Mouse (Mus musculus) heart, embryonic 12.5 days (tissue): Measurements from ENCODE around the gene Arpc1b. TPM values are rescaled to one million over a fixed set of nuclear protein-coding genes. Genes with fewer than 3 reads are reported as not detected.

Experiments
- ATAC-seq: fragments of 200-750 bp; cut with Nextera tagmentation; 2 replicates; pipeline ENCODE4 v1.8.0; 2017; ENCODE audit warnings: moderate TSS enrichment, moderate library complexity; ENCODE audit not compliant: insufficient number of reproducible peaks, low FRiP score
- H3K27ac ChIP-seq: fragments of 300-500 bp; sonication (generic); 2 replicates; pipeline ENCODE4 v1.5.1; 2016; ENCODE audit warnings: mild to moderate bottlenecking, moderate library complexity; ENCODE audit not compliant: poor library complexity, severe bottlenecking
- H3K27me3 ChIP-seq: fragments of 300-500 bp; sonication (generic); replicated peaks from 2 replicates; pipeline ENCODE4 v1.6.1; 2016; ENCODE audit warnings: mild to moderate bottlenecking, moderate library complexity
- H3K36me3 ChIP-seq: fragments of 300-500 bp; sonication (generic); 2 replicates; pipeline ENCODE4 v1.6.1; 2016; ENCODE audit warnings: mild to moderate bottlenecking, moderate library complexity
- H3K4me1 ChIP-seq: fragments of 300-500 bp; sonication (generic); replicated peaks from 2 replicates; pipeline ENCODE4 v1.6.1; 2016; ENCODE audit warnings: mild to moderate bottlenecking
- H3K4me2 ChIP-seq: fragments of 300-500 bp; sonication (generic); 2 replicates; pipeline ENCODE4 v1.6.1; 2016; ENCODE audit warnings: mild to moderate bottlenecking, moderate library complexity
- H3K4me3 ChIP-seq: fragments of 300-500 bp; sonication (generic); 2 replicates; pipeline ENCODE4 v1.5.1; 2016; ENCODE audit warnings: mild to moderate bottlenecking
- H3K9ac ChIP-seq: fragments of 300-500 bp; sonication (generic); 2 replicates; pipeline ENCODE4 v1.6.1; 2016; ENCODE audit warnings: mild to moderate bottlenecking, moderate library complexity
- H3K9me3 ChIP-seq: fragments of 300-500 bp; sonication (generic); replicated peaks from 2 replicates; pipeline ENCODE4 v1.6.1; 2016; ENCODE audit warnings: mild to moderate bottlenecking, moderate library complexity
- WGBS: fragments of 180-500 bp; shearing (Covaris S2); methylation state at CpG from one replicate; pipeline ENCODE4 v1.1.7; 2016; 5-methylcytosine and 5-hydroxymethylcytosine counted together
- polyA plus RNA-seq: library from polyadenylated mRNA; unstranded; fragments of >200 nt; fragmentation: Nextera tagmentation; extraction: Ambion mirVana; gene quantifications from 2 replicates; pipeline ENCODE4 v1.2.1, GENCODE M21; 2016

Gene Arpc1b
- polyA plus RNA-seq, 1 experiment from 2014 or later: 187 TPM

DNA sequence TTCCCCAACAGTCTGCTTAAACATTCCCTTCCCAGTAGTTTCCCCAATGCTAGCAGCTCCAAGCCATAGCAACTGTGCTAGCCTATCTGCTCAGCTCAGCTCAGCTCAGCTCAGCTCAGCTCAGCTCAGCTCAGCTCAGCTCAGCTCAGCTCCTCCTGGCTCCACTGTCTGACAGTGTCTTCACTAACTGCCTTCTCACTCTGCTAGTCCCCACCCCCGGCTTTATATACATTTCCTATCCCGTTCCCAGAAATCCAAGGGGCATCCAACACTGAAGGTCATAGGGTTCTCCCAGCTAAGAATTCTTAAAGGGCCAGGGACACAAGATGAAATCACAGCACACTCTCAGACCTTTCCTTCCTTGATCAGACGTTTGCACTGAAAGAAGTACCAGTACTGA is 50.7 kb downstream of the Arpc1b start:
- ATAC-seq: no peak
- H3K36me3 ChIP-seq: peaks cover 48% of the 10 kb centered on the region
- H3K4me3 ChIP-seq: peak overlapping the region; percentile 9; the same call in 1 of the 2 replicates
- no peaks in the 10 kb centered on the region for H3K27me3 ChIP-seq
- peak overlapping the region; percentile 8; the same call in 1 of the 2 replicates for H3K9ac ChIP-seq
- WGBS: 50% methylated on average over 3 of the region's 3 CpGs
- H3K4me1 ChIP-seq: peaks cover 39% of the 10 kb centered on the region
- H3K4me2 ChIP-seq: peak overlapping the region; percentile 71
- H3K27ac ChIP-seq: no peak overlapping the region
- no peaks in the 10 kb centered on the region for H3K9me3 ChIP-seq

GRCm38 (mm10) chr5:145165184-145165583 is 51.2 kb downstream of the Arpc1b start:
- 79% methylated on average over 15 of the region's 15 CpGs for WGBS
- H3K27ac ChIP-seq: no peak overlapping the region
- no peak overlapping the region for H3K4me3 ChIP-seq
- H3K27me3 ChIP-seq: no peaks in the 10 kb centered on the region
- peaks cover 39% of the 10 kb centered on the region for H3K4me1 ChIP-seq
- peak overlapping the region; percentile 71; the same call in 1 of the 2 replicates for H3K4me2 ChIP-seq
- ATAC-seq: no peak
- peaks cover 46% of the 10 kb centered on the region for H3K36me3 ChIP-seq
- H3K9ac ChIP-seq: 0 out of 2 replicates have a peak overlapping the region, but pooled peaks have one; percentile 8
- H3K9me3 ChIP-seq: no peaks in the 10 kb centered on the region

DNA sequence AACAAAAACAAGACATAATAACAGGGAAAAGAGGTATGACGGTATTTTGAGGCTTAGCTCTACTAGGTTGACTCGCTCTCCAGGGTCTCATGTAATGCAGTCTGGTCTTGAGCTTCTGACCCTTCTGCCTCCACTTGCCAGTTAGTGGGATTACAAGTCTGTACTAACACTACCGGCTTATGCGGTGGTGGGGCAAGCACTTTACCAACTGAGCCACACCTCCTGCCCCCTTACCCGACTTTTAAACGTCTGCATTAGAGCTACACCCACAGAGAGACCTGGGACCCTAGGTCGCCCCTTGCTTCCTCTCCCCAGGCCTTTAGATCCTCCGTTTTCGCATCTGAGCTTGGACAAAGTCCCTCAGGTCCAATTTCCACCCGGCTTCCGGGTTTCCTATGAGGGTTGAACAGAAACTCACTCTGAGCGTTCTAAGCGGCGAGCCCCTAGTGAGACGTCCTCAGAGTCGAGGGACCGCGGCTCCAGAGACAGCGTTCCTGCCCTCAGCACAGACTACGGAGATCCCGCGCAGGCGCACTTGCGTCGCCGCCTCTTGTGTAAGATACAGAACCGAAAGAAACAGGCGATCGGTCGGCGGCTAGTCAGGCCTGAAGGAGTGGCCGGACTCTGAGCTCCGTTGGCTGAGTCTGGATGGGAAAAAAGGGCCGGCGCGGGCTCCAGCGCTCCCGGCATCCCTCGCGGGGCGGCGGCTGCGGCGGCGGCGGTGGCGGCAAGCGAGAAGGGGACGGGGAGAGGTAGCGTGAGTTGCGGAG is 52.7 kb downstream of the Arpc1b start, which contains the start of the genes Ptcd1 and Cpsf4:
Gene Ptcd1, minus strand, starts transcription at position 573 of the 770 bp plus-strand sequence.
Gene Cpsf4, plus strand, starts transcription at position 678 of the 770 bp plus-strand sequence.
- Histone ChIP-seq H3K27me3 (no peaks in the 10 kb centered on the region), H3K27ac (peak within 1 kb of the TSS; percentile 85), H3K4me2 (peak within 1 kb of the TSS; percentile 89), H3K9ac (peak within 1 kb of the TSS; percentile 92), H3K4me1 (peaks cover 39% of the 10 kb centered on the region), H3K4me3 (peak within 1 kb of the TSS; percentile 72), H3K9me3 (no peaks in the 10 kb centered on the region), H3K36me3 (peaks cover 47% of the 10 kb centered on the region)
- ATAC-seq: peak; percentile 96
- WGBS: under 1% methylated on average over 51 of the region's 51 CpGs

GRCm38 (mm10) chr5:145167306-145167661 is 53.3 kb downstream of the Arpc1b start:
- peak overlapping the region; percentile 63 for H3K27ac ChIP-seq
- peak overlapping the region; percentile 89 for H3K4me2 ChIP-seq
- H3K9ac ChIP-seq: peak overlapping the region; percentile 92
- no peaks in the 10 kb centered on the region for H3K9me3 ChIP-seq
- peak; percentile 13; the same call in 1 of the 2 replicates for ATAC-seq
- 0% methylated on average over 25 of the region's 28 CpGs for WGBS
- H3K4me1 ChIP-seq: peaks cover 39% of the 10 kb centered on the region
- peaks cover 47% of the 10 kb centered on the region for H3K36me3 ChIP-seq
- H3K4me3 ChIP-seq: peak overlapping the region; percentile 72
- no peaks in the 10 kb centered on the region for H3K27me3 ChIP-seq

- Histone ChIP-seq H3K4me2 (no peak overlapping the region), H3K9me3 (no peaks in the 10 kb centered on the region), H3K4me1 (0 out of 2 replicates have a peak, but pooled peaks cover 3% of the 10 kb centered on the region), H3K27ac (no peak overlapping the region), H3K27me3 (no peaks in the 10 kb centered on the region), H3K36me3 (peaks cover 100% of the 10 kb centered on the region), H3K4me3 (no peak overlapping the region), H3K9ac (no peak overlapping the region)
- no peak for ATAC-seq
- 85% methylated on average over 18 of the region's 18 CpGs for WGBS
Observed at GRCm38 (mm10) chr5:145178461-145178980, 64.5 kb downstream of the Arpc1b start.

Other genes with a start within 250 kb of the Arpc1b start
- 18.7 and 21.6 TPM in 2 replicates for gene Smurf1, start 148.4 kb upstream of the Arpc1b start, polyA plus RNA-seq
- gene Gm4871, start 81.5 kb upstream of the Arpc1b start, polyA plus RNA-seq: not detected in 2 replicates
- not detected in 2 replicates for gene 1700018F24Rik, start 71.2 kb upstream of the Arpc1b start, polyA plus RNA-seq
- gene Arpc1a, start 30.4 kb upstream of the Arpc1b start, polyA plus RNA-seq: 101 and 105 TPM in 2 replicates
- not detected in 2 replicates for gene Kpna7, start 30.2 kb upstream of the Arpc1b start, polyA plus RNA-seq
- 71.8 and 78.5 TPM in 2 replicates for gene Pdap1, start 26.0 kb downstream of the Arpc1b start, polyA plus RNA-seq
- gene Bud31, start 26.1 kb downstream of the Arpc1b start, polyA plus RNA-seq: 140 and 151 TPM in 2 replicates
- 13.1 and 14.1 TPM in 2 replicates for gene Ptcd1, start 52.9 kb downstream of the Arpc1b start, polyA plus RNA-seq
- 31.4 and 31.9 TPM in 2 replicates for gene Cpsf4, start 53.0 kb downstream of the Arpc1b start, polyA plus RNA-seq
- gene Atp5j2, start 77.8 kb downstream of the Arpc1b start, polyA plus RNA-seq: 997 and 1,021 TPM in 2 replicates
- 6.5 and 6.6 TPM in 2 replicates for gene Zkscan14, start 87.7 kb downstream of the Arpc1b start, polyA plus RNA-seq
- gene Zkscan5, start 90.3 kb downstream of the Arpc1b start, polyA plus RNA-seq: 10.7 and 11.5 TPM in 2 replicates
- 32.7 and 35.2 TPM in 2 replicates for gene Zfp655, start 117.5 kb downstream of the Arpc1b start, polyA plus RNA-seq
- gene Zscan25, start 166.3 kb downstream of the Arpc1b start, polyA plus RNA-seq: 0.37 and 0.49 TPM in 2 replicates
- not detected in 2 replicates for gene Cyp3a57, start 231.1 kb downstream of the Arpc1b start, polyA plus RNA-seq